Mouse (Mus musculus) spleen, embryonic (tissue): ENCODE measurements around the gene Serpinf2.

Experiments
- CTCF ChIA-PET: fragments of 350-600 bp; sonication (Branson Sonifier 250); formaldehyde crosslinking; loops from one replicate; lab custom pipeline; 2022; lab: Charles Lee

Gene Serpinf2

DNA sequence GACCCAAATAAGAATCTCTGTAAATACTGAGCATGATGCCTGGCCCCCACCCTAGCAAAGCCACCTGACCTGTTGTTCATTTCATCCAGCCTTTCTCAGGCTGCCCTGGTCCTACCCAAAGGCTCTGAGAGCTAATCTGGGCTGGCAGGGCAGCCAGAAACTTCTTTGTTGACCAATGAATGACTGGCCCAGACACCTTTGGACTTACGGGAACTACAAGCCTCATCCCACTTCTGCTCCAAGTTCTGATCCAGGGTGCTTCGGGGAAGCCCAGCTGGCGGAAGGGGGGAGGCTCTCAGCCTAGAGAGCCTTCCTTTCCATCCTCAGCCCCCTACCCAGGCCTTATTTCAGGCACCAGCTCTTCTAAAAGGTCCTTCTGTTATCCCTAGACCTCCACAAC lies 587 bp downstream of the Serpinf2 start:
- CTCF ChIA-PET: no interaction called here

DNA sequence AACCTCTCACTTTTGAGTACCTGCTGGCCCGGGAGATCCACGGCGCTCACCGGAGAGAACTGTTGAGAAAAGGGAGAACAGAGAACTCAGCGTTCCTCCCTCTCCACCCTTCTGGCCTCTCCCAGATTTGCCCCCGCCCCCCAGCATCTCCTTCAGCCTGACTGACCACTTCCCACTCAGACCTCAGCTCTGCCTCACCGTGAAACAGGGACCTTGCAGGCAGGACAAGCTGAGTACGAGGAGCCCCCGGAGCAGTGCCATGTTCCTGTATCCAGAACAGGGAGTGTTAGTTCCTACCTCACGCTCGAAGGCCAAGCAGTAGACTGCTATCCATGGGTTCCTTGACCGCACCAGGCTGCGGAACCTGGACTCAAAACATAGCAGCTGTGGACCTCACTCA lies 1.2 kb downstream of the Serpinf2 start:
- CTCF ChIA-PET: no interaction called here

DNA sequence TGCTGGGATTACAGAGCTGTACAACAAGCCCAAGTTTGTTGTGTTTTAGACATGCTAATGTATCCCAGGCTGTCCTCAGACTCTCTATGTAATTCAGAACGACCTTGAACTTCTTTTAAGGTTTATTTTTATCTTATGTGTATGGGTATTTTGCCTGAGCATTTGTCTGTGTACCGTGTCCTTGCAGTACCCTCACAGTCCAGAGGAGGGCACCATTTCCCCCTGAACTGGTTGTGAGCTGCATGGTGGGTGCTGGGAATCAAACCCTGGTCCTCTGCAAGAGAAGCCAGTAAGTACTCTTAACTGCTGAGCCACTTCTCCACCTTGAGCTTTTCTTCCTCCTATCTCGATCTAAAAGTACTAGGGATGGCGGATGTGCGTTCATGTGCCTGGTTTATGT lies 5.3 kb downstream of the Serpinf2 start:
- CTCF ChIA-PET: interaction anchor here (0.6 kb wide), 1 partner anchor 252 kb away, joined by 6 read pairs; no protein-coding TSS in a partner anchor

DNA sequence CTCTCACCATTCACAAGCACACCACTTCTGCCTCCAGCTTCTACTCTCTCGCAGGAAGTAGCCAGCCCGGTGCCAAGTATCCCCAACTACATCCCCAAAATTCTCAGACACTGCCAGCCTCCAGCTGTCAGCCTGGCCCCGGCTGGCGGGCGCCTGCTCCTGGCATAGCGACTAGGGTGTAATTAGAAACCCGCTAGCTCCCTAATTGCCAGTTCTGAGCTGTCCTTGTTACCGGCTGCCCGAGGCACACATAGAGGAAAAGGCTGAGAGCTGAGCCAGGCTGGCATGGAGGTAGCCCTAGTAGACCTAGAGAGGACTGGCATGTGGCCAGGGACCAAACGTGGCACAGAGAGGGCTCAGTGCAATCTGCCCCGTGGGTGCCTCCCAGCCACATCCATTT lies 8.1 kb downstream of the Serpinf2 start:
- CTCF ChIA-PET: interaction anchor here (0.6 to 0.7 kb wide), 2 partner anchors 152 to 266 kb away, joined by 3 read pairs; no protein-coding TSS in a partner anchor

DNA sequence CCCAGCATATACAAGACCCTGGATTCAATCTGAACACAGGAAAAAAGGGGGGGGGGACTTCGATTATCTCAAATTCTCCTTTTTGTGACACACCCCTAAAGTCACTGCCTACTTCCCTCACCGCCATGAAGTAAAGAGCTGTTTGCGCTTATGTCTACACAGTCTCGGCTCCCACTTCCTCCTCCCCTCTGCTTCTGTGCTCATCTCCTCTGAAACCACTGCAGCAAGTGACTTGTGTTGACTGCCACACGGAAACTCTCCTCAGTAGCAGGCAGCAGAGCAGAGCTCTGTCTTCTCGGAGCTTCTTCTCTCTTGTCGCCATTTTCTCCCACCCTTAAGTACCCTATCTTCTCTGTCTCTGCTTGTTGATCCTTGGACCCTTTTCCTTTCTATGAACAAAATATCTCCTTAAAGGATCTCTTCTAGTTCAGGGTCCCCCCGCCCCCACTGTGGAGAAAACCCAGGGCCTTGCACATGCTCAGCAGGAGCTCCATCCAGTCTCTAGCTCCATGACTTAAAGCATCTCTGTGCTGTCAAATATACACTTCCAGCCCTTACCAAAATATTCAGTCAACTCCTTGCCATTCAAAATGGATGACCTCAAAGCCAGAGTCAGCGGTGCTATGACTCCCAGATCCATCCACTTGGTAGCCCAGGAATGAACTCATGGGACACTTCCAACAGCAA lies 10.2 kb downstream of the Serpinf2 start:
- CTCF ChIA-PET: no interaction called here

DNA sequence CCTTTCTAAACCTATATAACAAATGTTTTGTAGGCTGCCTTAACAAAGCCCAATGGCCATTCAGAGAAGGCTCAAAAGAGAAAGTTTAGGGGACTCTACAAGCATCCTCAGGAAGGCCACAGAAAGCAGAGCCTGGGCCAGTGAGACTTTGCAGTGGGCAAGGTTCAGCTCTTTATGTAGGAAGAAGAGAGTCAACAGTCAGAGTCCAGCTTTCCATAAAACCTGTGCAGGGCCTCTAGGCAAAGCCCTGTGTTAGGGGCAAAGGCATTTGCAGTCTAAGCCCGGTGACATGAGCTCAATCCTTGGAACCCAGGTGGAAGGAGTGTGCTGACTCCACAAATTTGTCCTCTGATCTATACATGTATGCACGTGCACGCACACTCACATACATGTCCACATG lies 14.9 kb downstream of the Serpinf2 start:
- CTCF ChIA-PET: no interaction called here

DNA sequence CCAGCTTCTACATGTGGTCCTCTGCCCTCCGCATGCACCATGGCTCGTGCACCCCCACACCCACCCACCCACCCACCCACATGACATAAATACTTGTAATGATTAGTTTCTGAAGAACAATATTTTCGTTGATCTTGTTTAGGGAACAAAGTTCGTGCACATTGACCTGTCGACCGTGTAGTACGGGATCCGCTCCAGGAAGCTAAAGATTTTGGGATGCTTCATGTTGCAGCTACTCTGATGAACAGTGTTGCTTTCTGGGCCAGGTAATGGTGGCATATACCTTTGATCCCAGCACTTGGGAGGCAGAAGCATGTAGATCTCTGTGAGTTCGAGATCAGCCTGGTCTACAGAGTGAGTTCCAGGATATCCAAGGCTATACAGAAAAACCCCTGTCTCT lies 15.4 kb downstream of the Serpinf2 start:
- CTCF ChIA-PET: no interaction called here

DNA sequence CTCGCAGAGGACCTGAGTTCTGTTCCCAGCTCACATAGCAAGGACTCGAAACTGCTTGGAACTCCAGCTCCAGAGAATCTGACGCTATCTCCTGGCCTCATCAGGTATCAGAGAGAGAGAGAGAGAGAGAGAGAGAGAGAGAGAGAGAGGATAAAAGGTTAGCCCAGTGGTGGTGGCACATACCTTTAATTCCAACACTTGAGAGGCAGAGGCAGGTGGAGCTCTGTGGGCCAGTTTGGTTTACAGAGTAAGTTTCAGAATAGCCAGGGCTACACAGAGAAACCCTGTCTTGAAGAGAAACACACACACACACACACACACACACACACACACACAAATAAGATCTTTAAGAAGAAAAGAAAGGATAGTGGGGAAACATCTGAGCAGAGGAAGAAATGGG lies 16.3 kb downstream of the Serpinf2 start:
- CTCF ChIA-PET: no interaction called here

DNA sequence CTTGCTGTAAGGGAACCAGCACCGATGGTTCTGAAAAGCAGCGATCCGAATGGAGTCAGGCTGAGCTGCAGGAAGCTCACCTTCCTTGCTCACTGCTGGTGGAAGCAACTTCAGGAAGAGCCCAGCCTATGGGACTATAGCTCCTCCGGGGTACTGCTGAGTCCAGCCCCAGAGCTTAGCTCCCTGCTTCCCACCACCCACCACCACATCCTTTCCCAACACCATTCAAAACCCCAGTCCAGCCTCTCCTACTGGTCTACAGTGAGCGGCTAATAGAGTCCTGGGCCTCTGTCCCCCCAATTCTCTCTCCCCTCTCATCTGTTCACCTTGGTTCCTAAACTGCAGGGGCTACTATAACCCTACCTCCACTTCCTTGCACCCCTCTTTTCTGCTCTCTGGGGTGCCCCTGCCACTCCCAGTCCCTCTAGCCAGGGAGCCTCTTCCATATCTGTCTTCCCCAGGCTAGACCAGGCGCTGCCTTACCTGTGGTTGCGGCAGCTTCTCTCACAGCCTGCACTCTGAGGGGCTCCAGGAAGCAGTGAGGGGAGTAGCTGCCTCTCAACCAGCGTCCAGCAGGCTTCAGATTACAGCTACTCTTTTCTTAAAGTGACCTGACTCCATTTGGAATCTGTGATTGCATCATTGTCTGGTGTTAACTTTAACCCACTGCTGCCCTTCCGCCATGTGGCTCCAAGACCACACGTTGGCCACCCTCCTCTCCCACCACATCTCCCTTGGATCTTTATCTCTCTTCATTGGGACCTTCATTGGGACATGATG lies 17.2 kb downstream of the Serpinf2 start, which contains the start of gene Serpinf1:
Serpinf1 (minus strand) TSS at position 689 of the 780 bp plus-strand sequence.
- CTCF ChIA-PET: interaction anchor here (0.7 kb wide), 1 partner anchor 154 kb away, joined by 5 read pairs; no protein-coding TSS in a partner anchor

DNA sequence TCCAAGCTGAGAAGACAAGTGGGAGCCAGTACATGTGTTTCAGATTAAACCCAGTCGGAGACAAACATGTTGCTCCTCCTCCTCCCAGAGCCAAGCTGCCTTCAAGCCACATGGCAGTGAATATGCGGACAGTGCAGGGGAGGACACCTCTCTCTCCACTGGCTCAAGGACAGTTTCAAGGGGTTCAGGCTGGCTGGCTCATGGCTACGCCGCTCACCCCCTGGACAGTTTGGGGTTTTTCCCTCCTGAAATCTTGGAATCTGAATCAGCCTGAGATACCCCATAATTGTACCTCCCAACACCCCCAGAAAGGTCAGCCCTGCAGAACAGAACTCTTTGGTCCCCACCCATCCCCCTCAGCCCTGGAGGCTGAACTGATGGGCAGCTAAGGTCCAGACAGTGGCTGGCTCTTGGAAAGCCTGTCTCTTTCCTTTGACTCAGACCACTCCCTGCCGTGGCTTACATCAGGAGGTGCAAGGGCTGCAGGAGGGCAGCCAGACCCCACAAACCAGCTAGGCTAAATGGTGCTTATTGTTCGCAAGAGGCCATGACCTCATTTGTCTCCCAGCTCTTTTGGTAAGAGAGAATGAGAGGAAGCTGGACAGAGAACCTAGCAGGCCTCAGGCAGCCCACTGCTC lies 17.9 kb downstream of the Serpinf2 start:
- CTCF ChIA-PET: no interaction called here

DNA sequence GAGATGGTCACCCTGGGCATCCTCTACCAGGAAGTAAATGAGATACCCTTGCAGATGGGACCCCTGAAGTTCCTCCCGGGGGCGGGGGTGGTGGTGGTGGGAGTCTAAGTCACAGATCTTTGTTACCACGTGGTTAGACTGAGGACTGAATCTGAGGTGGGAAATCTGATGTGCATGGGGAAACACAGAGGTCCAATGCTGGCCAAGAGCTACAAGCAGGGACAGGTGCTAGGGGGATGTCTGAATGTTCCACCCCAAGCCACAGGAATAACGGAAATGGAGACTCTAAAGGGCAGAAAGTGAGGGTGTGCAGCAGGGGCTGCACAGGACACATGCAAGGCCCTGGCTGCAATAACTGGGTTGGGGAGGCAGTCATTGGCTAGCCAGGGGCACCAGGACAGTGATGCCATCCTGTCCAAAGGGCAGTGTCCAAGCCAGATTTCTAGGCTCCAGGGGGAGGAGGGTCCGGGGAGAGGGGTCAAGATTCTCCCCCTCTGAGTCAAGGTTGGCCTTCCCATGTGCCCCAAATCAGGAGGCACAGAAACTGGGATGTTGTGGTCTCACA lies 18.5 kb downstream of the Serpinf2 start:
- CTCF ChIA-PET: no interaction called here

DNA sequence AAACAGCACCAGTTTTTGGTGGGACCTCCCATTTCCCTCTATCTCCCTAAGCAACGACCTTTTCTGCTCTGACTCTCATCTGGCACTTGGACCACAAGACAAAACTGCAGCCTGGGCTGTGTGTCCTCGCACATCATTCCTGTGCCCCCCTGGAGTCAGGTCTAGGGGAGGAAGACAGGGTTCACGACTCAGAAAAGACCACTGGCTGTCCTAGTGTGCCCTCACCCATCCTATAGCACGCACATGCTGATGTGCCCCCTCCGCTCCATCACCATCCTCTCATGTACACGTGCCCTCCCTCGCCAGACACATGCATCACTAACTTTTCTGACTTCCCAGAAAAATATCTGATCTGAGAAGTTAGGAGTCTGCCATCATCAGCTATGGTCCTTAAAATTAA lies 19.4 kb downstream of the Serpinf2 start:
- CTCF ChIA-PET: no interaction called here

DNA sequence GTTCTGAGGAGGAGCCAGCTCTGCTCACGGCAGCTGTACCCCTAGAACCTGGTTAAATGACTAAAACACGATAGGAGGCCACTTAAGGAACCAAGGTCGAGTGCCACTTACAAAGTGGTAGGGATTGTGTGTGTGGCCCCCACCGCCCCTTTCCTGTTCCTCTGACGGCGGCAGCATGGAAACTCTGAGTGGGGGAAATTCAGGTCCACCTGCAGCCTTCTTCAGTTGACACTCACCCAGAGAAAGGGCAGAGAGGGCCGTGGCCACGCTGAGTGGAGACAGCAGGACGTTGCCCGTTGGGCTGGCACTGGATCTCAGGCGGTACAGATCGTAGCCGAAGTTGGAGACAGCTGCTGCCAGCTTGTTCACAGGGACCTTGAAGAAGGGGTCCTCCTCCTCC lies 23.4 kb downstream of the Serpinf2 start:
- CTCF ChIA-PET: no interaction called here

DNA sequence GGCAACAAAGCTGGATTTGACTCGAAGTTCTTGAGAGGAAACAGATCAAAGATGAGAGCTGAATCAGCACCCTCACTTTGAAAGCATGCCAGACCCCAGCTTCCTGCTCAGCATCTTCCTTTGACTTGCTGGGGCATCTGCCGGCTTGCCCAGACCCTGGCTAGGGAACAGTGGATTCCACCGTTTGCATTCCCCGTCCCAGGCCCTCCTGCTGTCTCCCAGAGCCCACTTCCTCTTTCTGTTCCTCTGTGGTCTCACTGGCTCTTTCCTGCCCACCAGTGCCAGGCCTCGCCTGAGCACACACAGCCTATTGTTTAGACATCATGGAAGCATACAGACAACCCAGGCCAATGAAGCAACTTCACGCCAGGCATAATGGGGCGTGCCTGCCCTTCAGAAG lies 24.3 kb downstream of the Serpinf2 start:
- CTCF ChIA-PET: no interaction called here

DNA sequence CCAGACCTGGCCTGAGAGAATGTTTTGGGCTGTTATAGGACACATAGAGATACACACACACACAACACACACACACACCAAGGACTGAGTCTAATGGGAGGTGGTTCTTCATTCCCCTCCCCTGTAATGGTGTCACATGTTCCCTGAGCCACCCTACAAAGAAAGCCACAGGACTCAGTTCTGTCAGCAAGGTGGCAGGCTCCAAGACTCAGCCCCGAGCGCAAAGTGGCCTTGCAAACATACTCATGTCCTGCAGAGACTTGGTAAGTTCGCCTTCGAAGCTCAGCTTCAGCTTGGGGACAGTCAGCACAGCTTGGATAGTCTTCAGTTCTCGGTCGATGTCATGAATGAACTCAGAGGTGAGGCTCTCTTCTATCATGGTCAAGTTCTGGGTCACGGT lies 28.8 kb downstream of the Serpinf2 start:
- CTCF ChIA-PET: interaction anchor here (0.5 to 0.6 kb wide), 2 partner anchors 45 to 71 kb away, joined by 5 to 15 read pairs; no protein-coding TSS in a partner anchor

DNA sequence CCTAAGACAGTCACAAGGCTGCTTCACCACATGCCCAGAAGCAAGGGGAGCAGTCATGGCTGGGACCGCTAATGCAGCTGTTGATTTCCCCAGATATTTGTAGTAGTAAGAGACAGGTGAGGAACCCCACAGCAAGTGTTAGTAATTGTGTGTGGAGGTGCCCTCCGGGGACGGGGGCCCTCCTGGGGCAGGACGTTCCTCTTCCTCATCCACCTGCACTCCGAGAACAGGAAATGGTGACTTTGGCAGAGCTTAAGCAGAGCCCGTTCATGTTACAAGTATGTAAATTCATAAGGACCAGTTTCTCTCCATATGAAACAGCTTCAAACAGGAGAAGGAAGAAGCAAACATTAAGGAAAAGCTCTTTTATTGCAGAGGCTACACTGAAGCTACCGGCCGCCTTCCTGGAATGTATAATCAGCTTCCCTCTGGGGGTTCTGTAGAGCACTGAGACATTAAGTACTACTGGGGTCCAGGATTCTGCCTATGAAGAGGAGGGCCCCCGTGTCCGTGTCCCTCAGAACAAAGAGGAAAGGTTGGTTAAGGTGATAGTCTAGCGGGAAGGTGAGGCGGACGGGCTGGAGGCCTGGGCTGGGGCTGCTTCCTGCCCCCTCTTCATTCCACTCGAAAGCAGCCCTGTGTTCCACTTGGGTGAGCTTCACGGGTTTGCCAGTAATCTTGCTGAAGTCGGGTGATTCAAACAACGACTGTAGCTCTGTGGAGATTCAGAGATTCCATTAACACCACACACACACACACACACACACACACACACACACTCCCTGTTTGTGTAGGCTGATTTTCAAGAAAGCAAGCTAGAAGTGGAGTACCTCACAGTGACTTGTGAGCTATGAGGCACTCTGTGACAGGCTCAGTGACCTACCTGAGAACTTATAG lies 29.5 kb downstream of the Serpinf2 start:
- CTCF ChIA-PET: interaction anchor here (0.5 to 0.6 kb wide), 4 partner anchors 46 to 670 kb away, joined by 3 to 15 read pairs (median 9); no protein-coding TSS in a partner anchor

DNA sequence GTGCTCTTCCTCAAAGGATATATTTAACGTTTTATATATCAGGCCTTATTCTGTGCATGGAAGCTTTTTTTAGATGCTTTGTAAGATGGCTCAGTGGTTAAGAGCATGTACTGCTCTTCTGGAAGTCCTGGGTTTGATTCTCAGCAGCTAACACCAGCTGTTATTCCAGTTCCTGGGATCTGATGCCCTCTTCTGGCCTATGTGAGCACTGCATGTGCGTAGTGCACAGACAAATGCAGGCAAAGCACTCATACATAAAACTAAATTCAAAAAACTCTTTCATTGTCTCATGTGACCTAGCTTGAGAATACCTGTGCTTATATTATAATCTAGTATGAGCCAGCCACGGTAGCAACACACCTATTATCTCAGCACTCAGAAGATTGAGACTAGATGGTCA lies 32.5 kb downstream of the Serpinf2 start:
- CTCF ChIA-PET: interaction anchor here (0.6 to 1.4 kb wide), 4 partner anchors 10 to 638 kb away, joined by 3 to 7 read pairs (median 6); no protein-coding TSS in a partner anchor

DNA sequence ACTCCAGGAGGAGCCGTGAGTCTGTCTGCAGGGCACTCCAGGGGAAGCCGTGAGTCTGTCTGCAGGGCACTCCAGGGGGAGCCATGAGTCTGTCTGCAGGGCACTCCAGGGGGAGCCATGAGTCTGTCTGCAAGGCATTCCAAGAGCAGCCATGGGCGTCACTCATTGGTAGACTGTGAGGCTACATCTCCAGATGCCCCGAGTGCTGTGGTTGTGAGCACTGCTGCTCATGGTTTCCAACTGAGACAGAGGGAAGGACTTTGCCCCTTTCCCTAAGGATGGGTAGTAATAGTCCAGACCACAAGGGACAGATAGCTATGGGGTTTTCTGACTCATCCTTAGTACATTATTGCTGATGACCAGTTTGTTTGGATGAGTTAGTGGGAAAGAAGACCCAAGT lies 33.3 kb downstream of the Serpinf2 start:
- CTCF ChIA-PET: interaction anchor here (1.4 kb wide), 1 partner anchor 9 kb away, joined by 5 read pairs; no protein-coding TSS in a partner anchor

DNA sequence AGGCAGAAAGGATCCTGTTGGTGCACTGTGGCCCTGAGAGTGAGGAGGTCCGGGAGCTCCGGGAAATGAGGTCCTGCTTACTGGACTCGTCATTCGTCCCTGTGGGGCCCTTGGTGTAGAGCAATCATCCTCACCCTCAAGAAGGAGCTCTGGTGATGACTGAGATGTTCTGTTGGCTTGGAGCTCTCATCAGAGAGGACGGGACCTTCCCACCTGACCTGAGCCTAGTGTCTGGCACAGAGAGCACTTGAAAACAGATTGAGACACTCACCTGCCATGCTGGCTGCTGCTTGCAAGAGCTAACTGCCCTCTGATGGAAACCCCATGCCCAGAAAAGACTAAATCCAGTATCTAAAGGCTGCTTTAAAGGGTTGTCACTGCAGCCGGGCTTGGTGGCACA lies 34.6 kb downstream of the Serpinf2 start:
- CTCF ChIA-PET: interaction anchor here (0.6 kb wide), 1 partner anchor 194 kb away, joined by 3 read pairs; no protein-coding TSS in a partner anchor

DNA sequence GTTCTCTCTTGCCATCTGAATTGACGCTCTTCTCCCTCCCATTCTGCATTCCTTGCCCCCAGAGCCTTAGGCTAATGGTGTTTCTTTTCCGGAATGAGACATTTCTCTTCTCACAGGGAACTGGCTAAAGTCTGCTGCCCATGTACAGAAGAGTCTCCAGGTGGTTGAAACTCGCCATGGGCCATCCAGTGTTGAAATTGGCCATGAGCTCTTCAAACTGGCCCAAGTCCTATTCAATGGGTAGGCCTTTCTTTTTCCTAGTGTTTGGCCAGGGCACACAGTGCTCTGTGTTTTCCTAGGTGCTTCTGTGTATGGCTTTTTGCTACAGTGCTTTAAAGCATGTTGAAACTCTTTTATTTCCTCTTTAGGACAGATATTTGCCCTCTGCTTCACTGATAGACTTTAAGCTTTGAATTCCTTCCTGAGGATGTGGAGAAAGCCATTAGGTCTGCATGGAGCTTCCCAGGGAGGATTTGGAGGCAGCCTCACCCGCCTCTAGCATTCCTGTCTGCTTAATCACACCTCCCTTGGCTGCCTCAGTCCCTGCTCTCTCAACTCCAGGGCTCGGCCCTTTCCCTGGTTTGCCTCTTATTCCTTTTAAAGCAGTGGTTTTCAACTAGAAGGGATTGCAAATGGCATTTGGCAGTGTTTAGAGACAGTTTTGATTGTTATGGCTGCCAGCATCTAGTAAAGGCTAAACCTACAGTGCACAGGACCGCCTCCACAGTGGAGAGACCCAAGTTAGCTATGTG lies 35.9 kb downstream of the Serpinf2 start:
- CTCF ChIA-PET: interaction anchor here (1.1 kb wide), 1 partner anchor 84 kb away, joined by 3 read pairs; the partner anchor contains the start of gene Prpf8
